Mouse (Mus musculus) urinary bladder, postnatal 25 days (tissue): ENCODE measurements around the gene Cs.
"Not testable (repeated sequence)": the region's sequence is repeated elsewhere in the genome, so short reads cannot be mapped to it uniquely, and the experiment has no call there.

Experiments used
- DNase-seq: peaks from one replicate; pipeline ENCODE4 v3.0.0; 2022; ENCODE audit warnings: low spot score

Cs gene

DNA sequence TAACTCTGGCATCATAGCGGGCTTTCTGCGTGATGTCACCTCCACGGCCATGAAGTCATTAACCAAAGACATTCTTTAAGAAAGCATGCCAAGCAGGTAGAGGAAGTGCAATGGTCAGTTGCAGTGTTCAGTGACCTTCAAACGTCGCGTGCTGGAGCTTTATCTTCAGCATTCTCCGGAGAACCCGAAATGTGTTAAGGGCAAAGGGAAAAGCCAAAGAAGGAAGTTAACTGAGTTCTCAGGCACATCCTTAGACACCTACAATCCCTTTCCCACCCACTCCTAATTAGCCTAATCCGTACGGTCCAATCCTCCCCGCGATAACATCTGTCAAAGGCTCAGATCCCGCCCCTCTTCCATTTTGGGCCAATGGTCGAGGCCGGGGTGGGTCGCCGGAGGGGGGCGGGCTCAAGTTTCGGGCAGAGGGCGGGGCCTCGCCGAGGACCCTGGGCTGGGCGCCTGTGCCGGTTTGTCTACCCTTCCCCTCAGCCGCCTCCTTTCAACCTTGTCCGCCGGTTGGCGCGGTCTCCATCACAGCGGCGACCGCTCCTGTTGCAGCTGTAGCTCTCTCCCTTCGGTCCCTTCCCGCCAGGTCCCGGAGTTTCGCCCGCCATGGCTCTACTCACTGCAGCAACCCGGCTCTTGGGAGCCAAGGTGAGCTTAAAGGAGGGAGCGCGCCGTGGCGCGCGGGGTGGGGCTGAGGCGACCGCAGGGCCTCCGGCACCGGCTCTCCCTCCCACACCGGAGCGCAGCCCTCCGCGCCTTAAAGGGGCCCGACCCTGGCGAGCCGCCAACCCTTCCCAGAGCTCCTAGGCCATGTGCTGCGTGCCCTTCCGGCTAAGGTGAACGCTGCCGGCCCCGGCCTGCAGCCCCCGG is at the start of gene Cs:
Gene Cs, plus strand, starts transcription at position 429 of the 876 bp plus-strand sequence.
- peak; percentile 96 for DNase-seq

DNA sequence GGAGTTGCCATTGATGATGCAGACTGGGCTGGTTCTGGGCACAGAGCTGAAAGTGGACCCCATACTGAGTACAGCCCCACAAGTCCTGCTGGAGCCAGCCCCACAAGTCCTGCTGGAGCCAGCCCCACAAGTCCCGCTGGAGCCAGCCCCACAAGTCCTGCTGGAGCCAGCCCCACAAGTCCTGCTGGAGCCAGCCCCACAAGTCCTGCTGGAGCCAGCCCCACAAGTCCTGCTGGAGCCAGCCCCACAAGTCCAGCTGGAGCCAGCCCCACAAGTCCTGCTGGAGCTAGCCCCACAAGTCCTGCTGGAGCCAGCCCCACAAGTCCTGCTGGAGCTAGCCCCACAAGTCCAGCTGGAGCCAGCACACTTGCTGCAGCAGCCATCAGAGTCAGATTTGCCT is 46.9 kb upstream of the Cs start:
- DNase-seq = not testable (repeated sequence)

DNA sequence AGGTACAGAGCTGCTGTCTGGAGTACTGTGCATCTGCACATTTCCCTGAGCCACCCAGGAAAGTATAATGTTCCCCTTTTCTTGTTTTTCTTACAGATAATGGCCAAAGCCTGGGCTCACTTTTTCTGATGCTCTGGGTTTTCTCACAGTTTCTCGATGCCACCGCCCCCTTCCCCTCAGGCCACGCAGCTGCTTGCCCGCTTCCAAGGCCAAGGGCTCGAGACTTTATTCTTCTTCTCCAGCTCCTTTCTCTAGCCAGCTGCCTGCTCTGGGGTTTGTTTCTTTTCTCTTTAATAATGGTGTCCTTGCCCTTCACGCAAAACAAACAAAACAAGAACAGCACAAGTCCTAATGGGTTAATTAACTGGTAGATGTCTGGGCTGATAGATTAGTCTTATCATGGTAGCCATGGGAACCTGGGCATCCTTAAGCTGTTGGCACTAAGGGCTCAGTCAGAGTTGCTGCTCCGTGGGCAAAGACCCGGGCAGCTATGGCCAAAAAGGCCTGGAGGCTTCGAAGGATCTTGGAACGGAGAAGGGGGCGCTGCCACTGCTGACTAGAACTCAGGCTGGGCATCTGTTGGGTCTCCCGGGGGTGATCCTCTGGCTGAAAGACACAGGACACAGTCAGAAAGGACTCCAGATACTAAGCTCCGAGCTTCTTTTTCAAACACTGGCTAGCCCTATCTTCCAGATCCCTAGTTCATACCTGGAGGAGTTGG is 41.0 kb upstream of the Cs start:
- DNase-seq = no peak

DNA sequence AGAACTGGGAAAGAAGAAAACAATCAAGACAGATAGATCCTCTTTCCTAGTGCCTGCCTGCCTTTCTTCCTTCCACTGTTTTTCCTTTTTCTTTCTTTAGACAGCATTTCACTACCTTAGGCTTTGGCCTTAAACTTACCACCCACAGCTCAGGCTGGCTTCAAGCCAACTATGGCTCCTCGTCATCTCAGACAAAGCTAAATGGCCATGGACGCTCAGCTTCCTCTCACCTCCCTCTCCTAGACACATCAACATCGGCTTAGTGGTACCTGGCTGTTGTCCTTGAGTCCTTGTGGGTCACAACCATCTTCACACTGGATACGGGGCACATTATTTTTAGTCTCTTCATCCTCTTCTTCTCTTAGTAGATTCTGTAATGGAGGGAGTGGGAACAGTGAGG is 40.3 kb upstream of the Cs start:
- no peak for DNase-seq

DNA sequence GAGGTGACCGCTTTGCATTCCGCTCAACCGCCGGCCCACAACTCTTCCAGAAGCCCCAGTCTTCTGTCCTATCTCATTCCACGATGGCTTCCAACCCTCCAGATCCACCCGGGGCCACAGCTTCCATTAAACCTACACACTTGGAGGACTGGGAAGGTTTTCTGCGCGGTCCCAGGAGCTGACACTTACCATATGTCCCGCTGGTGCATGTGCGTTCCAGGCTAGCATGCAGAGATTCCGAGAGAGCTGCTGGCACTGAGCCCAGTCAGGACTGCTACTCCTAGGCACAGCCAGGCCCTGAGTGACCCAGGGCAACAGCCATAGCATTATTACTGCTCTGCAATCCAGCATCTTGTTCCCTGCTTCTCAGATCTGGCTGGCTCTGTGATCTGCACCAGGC is 39.9 kb upstream of the Cs start:
- no peak for DNase-seq

DNA sequence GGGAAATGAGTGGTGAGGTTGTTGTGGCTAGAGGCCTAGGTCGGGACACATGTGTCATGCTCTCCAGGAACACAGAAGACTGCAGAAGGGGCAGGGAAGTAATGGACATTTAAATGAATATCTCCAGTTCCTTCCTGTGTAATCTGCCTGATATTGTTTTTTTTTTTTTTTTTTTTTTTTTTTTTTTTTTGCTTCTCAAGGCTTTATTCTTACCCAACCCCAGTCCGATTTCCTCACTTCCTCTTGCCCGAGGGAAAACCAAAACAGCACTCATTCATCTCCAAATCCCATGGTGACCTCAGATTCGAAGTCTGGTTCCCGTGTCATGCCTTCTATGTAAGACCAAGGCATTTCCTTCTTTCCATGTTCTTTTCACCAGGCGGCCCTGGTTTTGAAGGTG is 39.3 kb upstream of the Cs start:
- no peak for DNase-seq

DNA sequence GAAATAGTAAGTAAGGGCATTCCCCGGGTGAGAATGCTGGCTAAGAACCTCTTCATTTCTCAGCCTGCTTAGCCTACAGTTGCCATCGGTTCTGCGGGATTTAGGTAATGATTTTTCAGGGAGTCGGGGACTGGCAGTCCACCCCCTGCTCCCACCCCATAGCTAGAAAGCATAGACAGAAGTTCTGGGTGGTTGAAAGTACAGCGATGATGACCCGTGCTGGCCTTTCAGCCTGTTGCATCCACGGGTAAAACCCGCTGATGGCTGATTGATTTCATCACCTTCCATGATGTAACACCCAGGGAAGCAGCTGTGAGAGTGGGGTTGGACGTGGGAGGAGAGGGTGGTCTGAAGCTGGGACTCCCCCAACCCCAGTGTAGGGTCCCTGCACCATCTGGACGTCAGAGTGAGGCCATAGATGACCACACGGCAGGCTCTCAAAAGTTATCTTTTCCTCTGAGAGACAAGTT is 38.8 kb upstream of the Cs start, which contains the start of gene Il23a:
Gene Il23a, minus strand, starts transcription at position 51 of the 470 bp plus-strand sequence.
- no peak for DNase-seq

DNA sequence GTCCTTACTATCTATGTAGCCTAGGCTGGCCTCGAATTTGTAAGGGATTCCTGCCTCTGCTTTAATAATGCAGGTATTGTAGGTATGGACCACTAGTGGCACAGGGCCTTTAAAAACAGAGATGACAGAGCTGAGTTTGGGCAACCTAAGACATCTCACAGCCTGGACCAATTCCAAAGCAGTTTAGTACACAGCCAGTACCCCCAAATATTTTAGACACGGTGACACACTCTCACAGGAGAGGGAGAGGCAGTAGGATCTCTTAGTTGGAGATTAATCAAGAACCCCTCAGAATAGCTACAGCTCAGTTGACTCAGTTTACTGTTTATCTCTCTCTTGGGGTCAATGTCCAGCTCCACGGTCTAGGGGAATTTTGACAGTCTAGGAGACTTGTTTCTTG is 35.2 kb upstream of the Cs start:
- DNase-seq = no peak

DNA sequence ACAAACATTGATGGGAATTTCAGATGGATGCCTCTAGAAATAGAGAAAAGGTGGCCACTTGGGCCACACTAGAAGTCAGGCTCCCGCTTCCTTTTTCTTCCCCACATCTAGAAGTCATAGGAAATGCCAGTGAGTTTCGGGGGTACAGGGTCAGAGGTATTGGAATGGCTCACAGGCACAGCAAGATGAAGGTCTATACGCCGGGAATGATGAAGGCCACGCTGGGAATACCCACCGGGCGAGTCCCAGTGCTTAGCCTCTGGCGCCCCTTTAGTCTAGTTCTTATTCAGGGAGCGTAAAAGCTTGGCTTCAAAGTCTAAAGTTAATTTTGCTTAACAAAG is 34.8 kb upstream of the Cs start:
- DNase-seq = no peak

DNA sequence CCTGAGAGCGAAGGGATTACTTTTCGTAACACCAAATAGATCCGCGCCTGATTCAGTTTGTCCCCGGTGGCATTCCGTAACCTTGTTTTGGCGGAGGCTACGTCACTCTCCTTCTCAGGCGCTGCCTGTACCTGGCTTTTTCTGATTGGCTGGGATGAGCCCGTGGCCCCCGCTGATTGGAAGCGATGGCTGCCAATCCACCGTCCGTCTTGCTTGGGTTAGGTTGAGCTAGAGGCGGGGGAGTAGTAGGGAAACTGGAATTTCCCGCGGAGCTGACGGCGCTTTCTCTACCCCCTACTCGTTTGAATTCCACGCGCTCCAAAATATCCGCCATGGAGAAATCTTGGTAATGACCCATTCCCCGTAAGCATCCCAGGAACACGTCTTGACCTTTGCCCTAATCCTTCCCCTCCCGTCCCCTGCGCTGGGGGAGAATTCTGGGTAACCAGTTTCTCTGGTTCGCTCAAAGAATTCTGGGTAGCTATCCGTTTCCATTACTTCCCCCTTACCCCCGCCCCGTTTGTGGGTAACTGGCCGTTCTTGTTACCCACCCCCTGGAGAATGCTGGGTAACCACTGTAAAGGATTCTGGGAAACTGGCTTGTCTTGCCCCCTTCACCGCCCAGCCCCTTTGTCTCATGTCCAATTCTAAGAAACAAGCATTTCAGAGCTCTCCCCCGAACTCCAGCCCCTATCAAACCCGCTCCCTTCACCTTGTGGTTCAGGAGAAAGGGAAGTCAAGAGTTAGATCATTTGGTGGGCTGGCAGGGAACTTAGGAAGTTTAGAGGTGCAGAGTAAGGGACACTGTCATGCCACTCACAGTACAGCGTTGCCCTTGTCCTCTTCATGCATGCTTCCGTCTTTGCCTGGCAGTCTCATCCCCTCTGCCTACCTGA is 34.2 kb upstream of the Cs start, which contains the start of gene Pan2:
Gene Pan2, plus strand, starts transcription at position 210 of the 896 bp plus-strand sequence.
- DNase-seq = peak; percentile 98

DNA sequence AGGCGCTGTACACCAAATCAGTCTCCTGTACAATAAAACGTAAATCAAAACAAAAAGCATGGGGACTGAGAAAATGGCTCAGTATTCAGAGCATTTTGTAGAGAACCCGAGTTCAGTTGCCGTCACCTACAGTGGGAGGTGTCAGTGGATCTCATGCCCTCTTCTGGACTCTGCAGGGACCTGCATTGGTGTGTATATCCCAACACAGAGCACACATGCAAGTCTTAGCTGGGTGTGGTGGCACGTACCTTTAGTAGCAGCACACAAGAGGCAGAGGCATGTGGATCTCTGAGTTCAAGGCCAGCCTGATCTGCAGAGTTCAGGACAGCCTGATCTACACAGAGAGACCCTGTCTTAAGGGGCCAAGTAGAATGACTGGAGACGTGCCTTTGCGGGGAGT is 27.9 kb upstream of the Cs start:
- no peak for DNase-seq

DNA sequence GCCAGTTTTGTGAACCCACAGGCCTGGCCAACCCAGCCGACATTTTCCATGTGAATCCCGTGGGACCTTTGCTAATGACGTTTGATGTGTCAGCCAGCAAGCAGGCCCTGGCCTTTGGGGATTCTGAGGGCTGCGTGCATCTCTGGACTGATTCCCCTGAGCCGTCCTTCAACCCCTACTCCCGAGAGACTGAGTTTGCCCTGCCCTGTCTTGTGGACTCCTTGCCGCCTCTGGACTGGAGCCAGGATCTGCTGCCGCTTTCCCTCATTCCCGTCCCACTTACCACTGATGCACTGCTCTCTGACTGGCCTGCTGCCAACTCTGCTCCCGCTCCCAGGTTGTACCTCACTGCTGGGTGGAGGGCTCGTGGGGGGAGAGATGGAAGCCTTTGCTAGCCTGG is 27.4 kb upstream of the Cs start:
- DNase-seq = no peak

DNA sequence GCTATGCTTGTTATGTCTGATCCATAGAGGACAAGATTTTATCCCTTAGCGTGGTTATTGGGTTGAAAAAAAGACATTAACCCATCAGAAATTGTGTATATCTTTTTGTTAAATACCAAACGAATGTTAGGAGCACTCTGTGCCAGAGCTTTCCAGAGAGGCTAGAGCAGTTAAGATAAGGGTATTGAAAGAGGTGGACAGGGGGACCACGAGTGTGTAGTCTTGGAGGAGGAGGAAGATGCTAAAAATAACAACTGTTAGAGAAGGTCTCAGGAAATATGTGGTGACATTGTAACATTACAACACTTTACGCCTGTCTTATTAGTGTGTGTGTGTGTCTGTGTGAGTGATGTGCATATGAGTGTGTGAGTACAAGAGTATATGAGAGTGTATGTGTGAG is 26.6 kb upstream of the Cs start:
- DNase-seq = no peak

DNA sequence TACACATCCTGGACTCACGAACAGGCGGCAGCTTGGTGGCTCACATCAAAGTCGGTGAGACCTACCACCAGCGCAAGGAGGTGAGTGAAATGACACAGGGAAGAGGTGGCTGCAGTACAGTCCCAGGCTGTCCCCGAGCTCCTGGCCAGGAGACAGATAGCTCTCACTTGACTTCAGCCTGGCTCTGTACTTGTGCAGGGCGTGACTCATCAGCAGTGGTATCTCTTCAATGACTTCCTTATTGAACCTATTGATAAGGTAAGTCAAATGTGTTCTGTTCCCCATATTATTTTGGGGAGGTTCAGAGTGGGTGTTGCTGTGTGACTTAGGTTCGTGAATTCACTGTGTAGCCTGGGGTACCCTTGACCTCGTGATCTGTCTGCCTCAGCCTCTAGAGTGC is 22.0 kb upstream of the Cs start:
- no peak for DNase-seq

DNA sequence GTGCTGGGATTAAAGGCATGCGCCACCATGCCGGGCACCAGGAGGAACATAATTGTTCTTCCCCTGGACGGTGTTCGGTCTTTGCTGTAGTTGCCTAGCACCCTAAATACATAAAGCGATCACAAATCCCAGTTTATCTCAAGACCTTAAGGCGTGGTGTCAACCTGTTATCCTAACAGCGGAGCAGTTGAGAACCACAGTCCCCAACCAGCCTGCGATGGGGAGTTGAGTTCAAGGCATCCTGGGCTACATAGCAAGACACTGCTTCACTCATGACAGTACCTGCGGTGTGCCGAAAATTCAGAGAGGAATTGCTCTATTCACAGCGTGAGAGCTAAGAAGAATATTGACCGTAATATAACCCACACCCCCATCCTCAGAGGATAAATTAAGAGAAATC is 15.9 kb upstream of the Cs start:
- DNase-seq = no peak

DNA sequence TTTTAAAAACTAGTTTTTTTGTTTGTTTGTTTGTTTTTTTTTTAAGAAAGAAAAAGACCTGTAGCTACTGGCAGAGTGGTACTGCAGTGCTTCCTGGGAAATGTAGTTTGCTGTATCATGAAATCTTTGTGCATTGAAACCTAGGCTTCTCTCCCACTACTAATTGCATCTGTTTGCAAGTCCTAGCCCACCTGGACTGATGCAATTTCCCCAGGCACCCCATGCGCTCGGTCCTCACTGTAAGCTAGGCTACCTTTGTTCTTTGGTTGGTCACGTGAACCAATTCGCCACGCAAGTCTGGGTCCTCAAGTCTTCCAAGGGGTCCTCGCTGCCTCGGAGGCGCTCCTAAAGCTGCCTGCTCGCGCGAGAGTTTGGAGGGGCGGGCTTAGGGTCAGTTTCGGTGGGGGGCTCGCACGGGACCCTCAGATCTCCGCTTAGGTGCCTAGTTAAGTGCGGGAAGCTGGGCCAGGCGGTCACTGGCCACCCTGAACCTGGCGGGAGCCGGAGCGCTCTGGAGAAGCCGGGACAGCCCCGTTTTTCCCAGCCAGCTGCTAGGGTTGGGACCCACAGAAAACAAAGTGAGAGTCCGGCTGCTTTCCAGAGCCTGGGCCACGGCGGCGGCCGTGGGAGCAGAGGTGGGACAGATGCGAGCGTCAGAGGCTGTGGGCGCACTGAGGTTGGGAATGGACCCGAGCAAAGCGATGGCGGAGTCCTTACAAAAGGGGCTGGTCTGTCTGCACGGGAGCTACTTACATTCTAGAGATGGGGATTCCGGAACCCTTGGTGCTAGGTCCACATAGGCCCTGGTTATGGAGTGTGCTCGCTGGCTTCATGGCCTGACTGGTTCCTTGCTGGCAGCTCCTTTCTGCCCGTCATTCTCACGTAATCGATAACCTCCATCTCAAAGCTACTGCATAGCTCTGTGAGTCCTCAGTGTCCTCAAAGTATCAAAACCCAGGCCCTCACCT is 15.1 kb upstream of the Cs start, which contains the start of gene Cnpy2:
Gene Cnpy2, plus strand, starts transcription at position 319 of the 968 bp plus-strand sequence.
- DNase-seq = peak; percentile 79

DNA sequence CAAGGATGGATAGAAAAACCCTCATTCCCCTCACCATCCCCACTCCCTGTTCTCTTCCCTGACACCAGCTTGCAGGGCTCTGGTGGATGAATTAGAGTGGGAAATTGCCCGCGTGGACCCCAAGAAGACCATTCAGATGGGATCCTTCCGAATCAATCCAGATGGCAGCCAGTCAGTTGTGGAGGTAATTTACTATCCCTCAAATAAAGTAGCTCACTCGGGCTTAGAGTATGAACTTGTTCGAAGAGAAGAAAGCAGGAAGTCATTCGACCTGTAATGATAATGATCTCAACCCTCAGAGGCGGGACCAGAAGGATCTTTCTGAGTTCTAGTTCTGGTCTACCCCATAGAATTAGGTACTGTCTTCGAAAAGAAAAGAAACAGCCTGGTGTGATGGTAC is 14.0 kb upstream of the Cs start:
- no peak for DNase-seq

DNA sequence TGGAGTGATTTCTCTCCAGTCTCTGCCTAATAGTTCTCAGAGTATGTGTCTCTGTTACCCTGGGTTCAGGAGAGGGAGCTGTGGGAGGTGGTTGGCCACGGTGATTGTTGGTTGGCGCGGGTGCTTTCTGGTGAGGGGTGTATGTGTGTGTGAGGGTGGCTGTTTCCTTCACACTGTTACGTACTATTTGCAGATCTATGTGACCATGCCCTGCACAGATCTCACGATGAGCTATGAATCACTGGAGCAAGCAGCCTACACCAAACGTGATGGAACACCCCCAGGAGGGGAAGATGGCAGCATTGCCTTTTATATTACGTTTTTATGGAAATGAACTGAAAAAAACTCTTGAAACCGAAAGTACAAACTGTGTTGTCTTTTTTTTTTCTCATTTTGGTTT is 10.7 kb upstream of the Cs start:
- no peak for DNase-seq

DNA sequence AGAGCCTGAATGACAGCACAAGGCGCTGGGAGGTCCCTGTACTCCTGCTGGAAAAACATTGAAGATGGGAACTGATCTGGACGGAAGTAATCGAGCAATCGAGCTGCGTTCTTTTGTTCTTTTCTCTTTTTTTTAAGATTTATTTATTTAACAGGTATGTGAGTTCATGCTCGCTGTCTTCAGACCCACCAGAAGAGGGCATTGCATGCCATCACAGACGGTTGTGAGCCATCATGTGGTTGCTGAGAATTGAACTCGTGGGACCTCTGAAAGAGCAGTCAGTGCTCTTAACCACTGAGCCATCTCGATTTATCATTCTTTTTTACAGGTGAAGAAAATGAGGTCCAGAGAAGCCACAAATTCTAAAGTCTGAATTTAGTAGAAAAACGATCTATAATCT is 9.9 kb upstream of the Cs start:
- DNase-seq = no peak

DNA sequence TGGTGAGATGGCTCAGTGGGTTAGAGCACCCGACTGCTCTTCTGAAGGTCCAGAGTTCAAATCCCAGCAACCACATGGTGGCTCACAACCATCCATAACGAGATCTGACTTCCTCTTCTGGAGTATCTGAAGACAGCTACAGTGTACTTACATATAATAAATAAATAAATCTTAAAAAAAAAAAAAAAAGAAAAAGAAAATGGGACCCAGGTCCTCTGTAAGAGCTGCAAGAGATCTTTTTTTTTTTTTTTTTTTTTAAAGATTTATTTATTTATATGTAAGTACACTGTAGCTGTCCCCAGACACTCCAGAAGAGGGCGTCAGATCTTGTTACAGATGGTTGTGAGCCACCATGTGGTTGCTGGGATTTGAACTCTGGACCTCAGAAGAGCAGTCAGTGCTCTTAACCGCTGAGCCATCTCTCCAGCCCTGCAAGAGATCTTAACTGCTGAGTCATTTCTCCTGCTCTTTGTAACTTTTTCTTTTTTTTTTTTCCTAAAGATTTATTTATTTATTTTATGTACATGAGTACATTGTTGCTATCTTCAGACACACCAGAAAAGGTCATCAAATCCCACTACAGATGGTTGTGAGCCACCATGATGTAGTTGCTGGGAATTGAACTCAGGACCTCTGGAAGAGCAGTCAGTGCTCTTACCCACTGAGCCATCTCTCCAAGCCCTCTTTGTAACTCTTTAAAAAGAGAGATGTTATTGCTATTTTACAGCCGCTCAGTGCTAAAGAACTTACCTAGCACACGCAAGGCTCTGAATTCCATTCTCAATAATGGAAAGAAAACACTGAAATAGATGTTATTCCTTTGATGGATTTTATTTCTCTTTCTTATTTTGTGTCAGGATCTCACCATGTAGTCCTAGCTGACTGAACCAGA is 4.9 kb upstream of the Cs start:
- DNase-seq = not testable (repeated sequence)
